Mouse (Mus musculus): ENCODE data around the gene Tax1bp3. TPM values are rescaled to one million over a fixed set of nuclear protein-coding genes. Genes with fewer than 3 reads are reported as not detected.

Gene Tax1bp3
- total RNA-seq, 2 experiments from 2014 or later: 1.2 to 3.8 TPM

DNA sequence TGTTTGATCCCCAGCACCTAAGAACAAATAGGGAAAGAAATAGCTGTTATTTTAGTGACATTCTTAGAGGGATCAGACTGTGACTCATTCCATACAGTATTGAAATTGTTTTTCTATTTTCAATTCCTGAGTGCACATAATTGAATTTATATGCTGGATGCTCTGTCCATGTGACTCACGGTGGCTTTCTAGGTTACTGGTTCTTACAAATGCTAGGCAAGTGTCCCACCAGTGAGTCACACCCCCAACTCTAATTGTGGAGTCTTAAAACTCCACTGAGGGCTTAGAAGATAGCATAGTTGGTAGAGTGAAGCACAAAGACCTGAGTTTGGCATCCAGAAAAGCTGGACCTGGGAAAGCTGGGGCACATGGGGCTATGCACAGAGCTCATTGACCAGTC, 43.8 kb downstream of the Tax1bp3 start:
- ATAC-seq (replicated peaks; ENCODE audit: low FRiP score, low TSS enrichment, poor library complexity, severe bottlenecking): no peak

DNA sequence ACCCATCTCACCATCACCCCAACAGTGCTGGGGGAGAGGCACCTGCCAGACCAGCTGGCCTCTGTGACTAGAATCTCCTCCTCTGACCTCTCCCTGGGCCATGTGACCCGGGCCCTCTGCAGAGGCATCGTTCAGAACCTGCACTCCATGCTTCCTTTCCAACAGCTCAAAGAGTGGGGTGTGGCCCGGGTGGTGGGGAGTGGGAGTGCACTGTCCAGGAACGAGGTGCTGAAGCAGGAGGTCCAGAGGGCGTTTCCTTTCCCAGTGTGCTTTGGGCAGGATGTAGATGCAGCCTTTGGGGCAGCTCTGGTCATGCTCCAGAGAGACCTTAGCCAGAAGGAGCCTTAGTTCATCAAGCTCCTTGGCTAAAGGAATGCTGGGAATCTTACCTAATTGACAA, 46.0 kb downstream of the Tax1bp3 start:
- ATAC-seq (replicated peaks; ENCODE audit: low FRiP score, low TSS enrichment, poor library complexity, severe bottlenecking): peak; percentile 34; the same call in 1 of the 2 replicates

DNA sequence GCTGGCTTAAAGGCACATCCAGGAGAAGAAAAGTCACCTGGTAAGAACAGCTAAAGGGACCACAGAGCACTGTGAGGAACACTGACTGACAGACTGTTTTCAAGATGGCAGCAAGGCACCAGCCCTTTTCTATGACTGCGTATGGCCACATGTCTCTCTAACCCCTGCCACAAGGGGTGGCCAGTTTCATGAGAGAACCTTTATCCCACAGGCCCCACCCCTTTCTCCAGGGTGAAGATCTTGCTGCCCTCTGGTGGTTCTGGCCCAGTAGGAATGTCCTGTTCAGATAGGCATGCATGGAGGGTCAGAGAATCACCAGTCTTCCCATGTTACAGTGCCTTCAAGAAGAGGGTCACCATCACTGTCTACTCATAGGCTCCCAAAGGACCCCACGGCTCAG, 47.1 kb downstream of the Tax1bp3 start:
- ATAC-seq (replicated peaks; ENCODE audit: low FRiP score, low TSS enrichment, poor library complexity, severe bottlenecking): peak; percentile 69

DNA sequence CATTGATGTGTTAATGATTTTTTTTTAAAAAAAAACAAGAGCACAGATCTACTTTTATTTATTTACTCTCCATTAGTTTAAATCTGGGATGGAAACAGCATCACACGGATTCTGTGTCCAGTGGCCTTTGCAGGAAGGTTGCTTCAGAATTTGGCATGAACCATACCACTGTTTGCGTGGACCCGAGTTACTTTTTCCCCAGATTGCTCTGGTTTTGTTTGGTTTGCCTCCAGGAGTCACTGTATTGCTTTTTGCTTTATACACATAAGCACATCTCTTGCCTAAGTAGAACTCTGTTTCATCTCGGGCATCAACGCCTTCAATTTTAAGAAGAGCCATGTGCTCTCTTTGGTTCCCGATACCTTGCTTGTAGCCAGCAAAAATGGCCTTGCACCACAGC, 49.0 kb downstream of the Tax1bp3 start:
- no peak for ATAC-seq (replicated peaks; ENCODE audit: low FRiP score, low TSS enrichment, poor library complexity, severe bottlenecking)

DNA sequence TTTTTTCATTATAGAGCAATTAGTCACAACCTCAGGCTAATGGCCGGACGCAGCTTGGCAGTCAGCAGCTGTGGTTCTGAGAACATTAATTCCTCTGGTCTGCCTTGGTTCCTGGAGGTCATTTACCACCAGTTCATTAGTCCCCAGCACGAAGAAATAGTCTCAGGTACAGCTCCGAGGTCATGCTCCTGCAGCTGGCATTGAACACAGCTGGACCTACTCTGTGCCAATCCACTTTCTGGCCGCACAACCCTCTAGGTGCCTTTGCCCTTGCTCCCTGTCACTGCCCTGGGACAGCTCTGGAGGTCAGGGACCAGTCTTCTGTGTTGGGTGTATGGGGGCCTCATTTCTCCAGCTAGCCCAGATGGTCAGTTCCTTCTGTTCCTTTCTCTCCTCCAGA, 52.0 kb downstream of the Tax1bp3 start:
- ATAC-seq (replicated peaks; ENCODE audit: low FRiP score, low TSS enrichment, poor library complexity, severe bottlenecking): no peak

DNA sequence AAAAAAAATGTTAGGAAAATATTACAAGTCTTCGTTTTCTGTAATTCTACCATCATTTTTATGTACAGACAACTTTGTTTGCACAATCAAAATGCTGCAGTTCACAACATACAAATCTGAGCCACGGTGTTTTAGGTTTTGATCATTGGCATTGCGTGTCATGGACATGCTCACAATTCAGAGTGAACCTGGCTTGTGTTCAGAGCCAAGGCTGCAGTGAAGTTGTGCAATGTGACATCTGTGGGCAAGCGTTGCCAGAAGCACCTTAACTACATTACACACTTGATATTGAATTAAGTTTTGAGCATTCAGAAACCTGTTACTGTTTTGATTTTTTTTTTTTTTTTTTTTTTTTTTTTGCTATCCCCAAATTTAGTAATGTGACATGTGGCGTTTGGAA, 53.2 kb downstream of the Tax1bp3 start:
- ATAC-seq (replicated peaks; ENCODE audit: low FRiP score, low TSS enrichment, poor library complexity, severe bottlenecking): no peak

DNA sequence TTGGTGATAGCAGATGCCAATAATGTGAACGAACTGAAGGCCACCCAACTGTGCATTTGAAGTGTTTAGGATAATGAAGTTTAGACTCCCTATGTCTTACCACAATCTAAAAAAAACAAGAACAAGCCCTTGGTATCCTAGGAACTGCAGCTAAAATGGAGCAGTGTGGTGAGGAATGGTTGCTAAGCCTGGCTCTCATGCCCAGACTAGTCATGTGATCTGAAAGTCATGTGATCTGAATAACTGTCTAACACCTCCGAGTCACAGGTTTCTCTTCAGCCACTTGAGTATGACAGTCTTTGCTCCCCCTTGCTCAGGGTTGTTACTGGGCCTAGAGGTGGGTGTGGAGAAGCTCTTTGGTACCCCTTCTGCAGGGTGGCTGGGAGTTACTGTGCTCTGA, 55.6 kb downstream of the Tax1bp3 start:
- ATAC-seq (replicated peaks; ENCODE audit: low FRiP score, low TSS enrichment, poor library complexity, severe bottlenecking): no peak

Other genes starting within 250 kb of the Tax1bp3 start
- gene Atp2a3, start 215.9 kb upstream of the Tax1bp3 start, total RNA-seq (2014; fragmentation: Nextera tagmentation): 16.4 and 28.3 TPM in 2 replicates
- gene Atp2a3, start 215.9 kb upstream of the Tax1bp3 start, total RNA-seq (2017): 14.9 and 15.7 TPM in 2 replicates
- 1.8 and 3.1 TPM in 2 replicates for gene P2rx1, start 178.0 kb upstream of the Tax1bp3 start, total RNA-seq (2014; fragmentation: Nextera tagmentation)
- 2.2 TPM in 1 of 2 replicates, not detected in the other for gene P2rx1, start 178.0 kb upstream of the Tax1bp3 start, total RNA-seq (2017)
- 0.12 and 0.28 TPM in 2 replicates for gene Camkk1, start 158.1 kb upstream of the Tax1bp3 start, total RNA-seq (2014; fragmentation: Nextera tagmentation)
- gene Camkk1, start 158.1 kb upstream of the Tax1bp3 start, total RNA-seq (2017): 0.53 TPM in 1 of 2 replicates, not detected in the other
- 12.5 and 12.7 TPM in 2 replicates for gene Ncbp3, start 129.3 kb upstream of the Tax1bp3 start, total RNA-seq (2014; fragmentation: Nextera tagmentation)
- 16.4 and 19.1 TPM in 2 replicates for gene Ncbp3, start 129.3 kb upstream of the Tax1bp3 start, total RNA-seq (2017)
- 0.17 and 0.20 TPM in 2 replicates for gene Itgae, start 86.5 kb upstream of the Tax1bp3 start, total RNA-seq (2014; fragmentation: Nextera tagmentation)
- not detected in 2 replicates for gene Itgae, start 86.5 kb upstream of the Tax1bp3 start, total RNA-seq (2017)
- 10.9 and 14.4 TPM in 2 replicates for gene Haspin, start 38.8 kb upstream of the Tax1bp3 start, total RNA-seq (2014; fragmentation: Nextera tagmentation)
- 12.8 and 14.8 TPM in 2 replicates for gene Haspin, start 38.8 kb upstream of the Tax1bp3 start, total RNA-seq (2017)
- gene P2rx5, start 16.7 kb upstream of the Tax1bp3 start, total RNA-seq (2014; fragmentation: Nextera tagmentation): 1.7 TPM in 1 of 2 replicates, not detected in the other
- not detected in 2 replicates for gene P2rx5, start 16.7 kb upstream of the Tax1bp3 start, total RNA-seq (2017)
- 77.1 and 79.8 TPM in 2 replicates for gene Emc6, start within 50 bp of the Tax1bp3 start, total RNA-seq (2014; fragmentation: Nextera tagmentation)
- gene Emc6, start within 50 bp of the Tax1bp3 start, total RNA-seq (2017): 34.1 and 53.7 TPM in 2 replicates
- gene Ctns, start 22.0 kb downstream of the Tax1bp3 start, total RNA-seq (2014; fragmentation: Nextera tagmentation): 12.0 and 13.2 TPM in 2 replicates
- 4.0 and 9.5 TPM in 2 replicates for gene Ctns, start 22.0 kb downstream of the Tax1bp3 start, total RNA-seq (2017)
- 2.5 and 8.5 TPM in 2 replicates for gene Shpk, start 22.4 kb downstream of the Tax1bp3 start, total RNA-seq (2014; fragmentation: Nextera tagmentation)
- gene Shpk, start 22.4 kb downstream of the Tax1bp3 start, total RNA-seq (2017): 0.80 and 3.3 TPM in 2 replicates
- gene Trpv1, start 57.2 kb downstream of the Tax1bp3 start, total RNA-seq (2014; fragmentation: Nextera tagmentation): not detected in 2 replicates
- not detected in 2 replicates for gene Trpv1, start 57.2 kb downstream of the Tax1bp3 start, total RNA-seq (2017)
- not detected in 2 replicates for gene Trpv3, start 90.3 kb downstream of the Tax1bp3 start, total RNA-seq (2014; fragmentation: Nextera tagmentation)
- gene Trpv3, start 90.3 kb downstream of the Tax1bp3 start, total RNA-seq (2017): not detected in 2 replicates
- gene Aspa, start 152.5 kb downstream of the Tax1bp3 start, total RNA-seq (2014; fragmentation: Nextera tagmentation): not detected in 2 replicates
- 3.0 and 10.2 TPM in 2 replicates for gene Aspa, start 152.5 kb downstream of the Tax1bp3 start, total RNA-seq (2017)
- not detected in 2 replicates for gene Gm49340, start 152.7 kb downstream of the Tax1bp3 start, total RNA-seq (2014; fragmentation: Nextera tagmentation)
- not detected in 2 replicates for gene Gm49340, start 152.7 kb downstream of the Tax1bp3 start, total RNA-seq (2017)
- not detected in 2 replicates for gene Spata22, start 152.7 kb downstream of the Tax1bp3 start, total RNA-seq (2014; fragmentation: Nextera tagmentation)
- gene Spata22, start 152.7 kb downstream of the Tax1bp3 start, total RNA-seq (2017): not detected in 2 replicates
- gene Olfr20, start 173.7 kb downstream of the Tax1bp3 start, total RNA-seq (2014; fragmentation: Nextera tagmentation): not detected in 2 replicates
- not detected in 2 replicates for gene Olfr20, start 173.7 kb downstream of the Tax1bp3 start, total RNA-seq (2017)
- not detected in 2 replicates for gene Olfr376, start 194.2 kb downstream of the Tax1bp3 start, total RNA-seq (2014; fragmentation: Nextera tagmentation)
- gene Olfr376, start 194.2 kb downstream of the Tax1bp3 start, total RNA-seq (2017): not detected in 2 replicates
- gene Olfr1, start 222.5 kb downstream of the Tax1bp3 start, total RNA-seq (2014; fragmentation: Nextera tagmentation): not detected in 2 replicates
- gene Olfr1, start 222.5 kb downstream of the Tax1bp3 start, total RNA-seq (2017): not detected in 2 replicates